Mouse (Mus musculus) C2C12 (cell line): Measurements from ENCODE around the gene Slc7a11.

Experiments used
- CTCF ChIP-seq: IDR thresholded peaks from one replicate; pipeline ENCODE4 v1.5.1; 2011; ENCODE audit not compliant: control insufficient read depth, insufficient read depth, insufficient read length
- MYOG ChIP-seq: IDR thresholded peaks from one replicate; pipeline ENCODE4 v1.6.1; 2011; ENCODE audit not compliant: control insufficient read depth, insufficient read length; ENCODE audit errors: extremely low read depth
- USF1 ChIP-seq: IDR thresholded peaks from one replicate; pipeline ENCODE4 v1.6.1; 2011; ENCODE audit warnings: low read depth, mild to moderate bottlenecking, control low read depth, moderate library complexity

DNA sequence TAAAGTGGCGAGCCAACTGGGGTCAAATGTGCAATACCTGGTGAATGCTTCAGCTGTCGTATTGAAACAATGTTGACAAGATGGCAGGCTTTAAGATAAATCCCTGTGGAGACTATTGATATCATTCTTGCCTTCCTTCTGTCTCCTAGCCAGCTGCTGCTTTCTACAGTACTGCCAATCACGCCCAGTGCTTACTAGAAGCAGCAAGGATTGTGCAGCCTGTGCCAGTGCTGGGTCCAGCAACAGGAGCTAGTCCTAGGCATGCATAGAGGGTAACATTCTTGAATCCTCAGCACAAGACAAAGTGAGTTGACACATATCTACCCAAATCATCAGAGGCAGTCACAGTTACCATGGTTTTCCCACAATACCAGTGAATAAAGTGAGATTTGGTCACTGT lies 129.6 kb downstream of the Slc7a11 start:
- TF ChIP-seq CTCF (no peak), MYOG (no peak), USF1 (no peak)
